Mouse (Mus musculus): ENCODE data around the gene Maml3.

DNA sequence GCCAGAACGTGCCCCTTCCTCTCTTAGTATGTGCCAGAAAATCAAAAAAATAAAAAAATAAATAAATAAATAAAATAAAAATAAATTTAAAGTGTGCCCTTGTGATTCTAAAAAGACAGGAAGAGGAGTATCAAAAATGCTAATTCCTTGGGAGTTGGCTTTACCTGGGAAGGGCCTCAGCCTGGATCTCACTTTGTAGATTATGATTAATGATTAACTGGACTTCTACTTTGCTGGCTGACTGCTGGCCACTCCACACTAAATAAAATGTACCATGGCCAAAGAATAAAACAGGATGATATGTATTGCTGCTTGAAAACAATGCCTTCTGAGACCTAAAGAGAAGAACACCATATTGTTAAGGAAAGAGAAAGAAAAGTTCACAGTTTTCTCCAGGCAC, 5.6 kb downstream of the Maml3 start:
- no peak for TF ChIP-seq POLR2A (IDR thresholded peaks at IDR 0.05; ENCODE audit: insufficient read length, low read depth)
- TF ChIP-seq USF1 (IDR thresholded peaks at IDR 0.05; ENCODE audit: low read depth) = no peak
- TF ChIP-seq REST (IDR thresholded peaks at IDR 0.05; ENCODE audit: insufficient read depth, insufficient read length) = no peak
- TF ChIP-seq SRF (IDR thresholded peaks at IDR 0.05; ENCODE audit: control insufficient read depth, insufficient read length, low read depth) = no peak
- TF ChIP-seq E2F4 (IDR thresholded peaks at IDR 0.05; ENCODE audit: insufficient read depth) = no peak

All from myocyte (in vitro differentiated cells).